Mouse (Mus musculus): ENCODE data around the gene Olfr1014. TPM values are rescaled to one million over a fixed set of nuclear protein-coding genes. Genes with fewer than 3 reads are reported as not detected.

Gene Olfr1014
- polyA plus RNA-seq, 1 experiment from 2014 or later: not detected

DNA sequence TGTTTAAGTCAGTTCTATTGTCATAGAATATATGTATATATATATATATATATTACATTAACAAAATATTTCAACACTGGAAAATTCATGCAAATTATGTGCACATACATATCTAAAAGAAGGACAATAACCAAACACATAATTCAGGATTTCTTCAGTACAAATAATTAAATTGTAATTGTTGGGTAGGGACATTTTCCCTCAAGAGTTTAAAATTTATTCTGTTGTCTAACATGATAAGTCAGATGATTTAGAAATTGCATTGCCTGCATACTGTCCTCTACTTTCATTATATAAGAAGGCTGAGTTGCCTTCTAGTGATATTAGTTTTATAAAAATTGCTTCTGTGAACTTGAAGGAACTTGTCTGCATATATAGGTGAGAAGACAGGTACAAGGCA, 45.7 kb downstream of the Olfr1014 start, which contains the start of gene Olfr1018:
TSS of gene Olfr1018 (plus strand) at position 301 of the 400 bp plus-strand sequence.
- Histone ChIP-seq H3K9me3 (ENCODE audit: control insufficient read depth, low read length) (no peaks in the 10 kb centered on the region), H3K4me3 (ENCODE audit: low read depth, low read length) (no peak within 1 kb of the TSS), H3K9ac (replicated peaks; ENCODE audit: low read depth, low read length) (no peak within 1 kb of the TSS), H3K27ac (ENCODE audit: low read depth, low read length) (no peak within 1 kb of the TSS), H3K4me2 (ENCODE audit: low read depth, low read length) (no peak within 1 kb of the TSS), H3K4me1 (ENCODE audit: control insufficient read depth, insufficient read depth, low read length) (no peaks in the 10 kb centered on the region), H3K36me3 (ENCODE audit: control insufficient read depth, insufficient read depth, low read length) (no peaks in the 10 kb centered on the region), H3K27me3 (ENCODE audit: control insufficient read depth, insufficient read depth, low read length) (no peaks in the 10 kb centered on the region)
- ATAC-seq (ENCODE audit: low read depth): no peak

Other genes starting within 250 kb of the Olfr1014 start
- gene Olfr996, start 193.5 kb upstream of the Olfr1014 start, polyA plus RNA-seq (2014; fragmentation: Nextera tagmentation; extraction: Ambion mirVana): not detected in 2 replicates
- gene Olfr998, start 183.8 kb upstream of the Olfr1014 start, polyA plus RNA-seq (2014; fragmentation: Nextera tagmentation; extraction: Ambion mirVana): not detected in 2 replicates
- not detected in 2 replicates for gene Olfr1000, start 160.8 kb upstream of the Olfr1014 start, polyA plus RNA-seq (2014; fragmentation: Nextera tagmentation; extraction: Ambion mirVana)
- not detected in 2 replicates for gene Olfr1002, start 122.0 kb upstream of the Olfr1014 start, polyA plus RNA-seq (2014; fragmentation: Nextera tagmentation; extraction: Ambion mirVana)
- not detected in 2 replicates for gene Olfr154, start 108.3 kb upstream of the Olfr1014 start, polyA plus RNA-seq (2014; fragmentation: Nextera tagmentation; extraction: Ambion mirVana)
- not detected in 2 replicates for gene Olfr1006, start 93.9 kb upstream of the Olfr1014 start, polyA plus RNA-seq (2014; fragmentation: Nextera tagmentation; extraction: Ambion mirVana)
- not detected in 2 replicates for gene Olfr1008, start 83.3 kb upstream of the Olfr1014 start, polyA plus RNA-seq (2014; fragmentation: Nextera tagmentation; extraction: Ambion mirVana)
- not detected in 2 replicates for gene Olfr1009, start 57.3 kb upstream of the Olfr1014 start, polyA plus RNA-seq (2014; fragmentation: Nextera tagmentation; extraction: Ambion mirVana)
- gene Olfr1012, start 9.9 kb upstream of the Olfr1014 start, polyA plus RNA-seq (2014; fragmentation: Nextera tagmentation; extraction: Ambion mirVana): not detected in 2 replicates
- not detected in 2 replicates for gene Olfr1013, start 5.6 kb upstream of the Olfr1014 start, polyA plus RNA-seq (2014; fragmentation: Nextera tagmentation; extraction: Ambion mirVana)
- gene Olfr1015, start 9.3 kb downstream of the Olfr1014 start, polyA plus RNA-seq (2014; fragmentation: Nextera tagmentation; extraction: Ambion mirVana): not detected in 2 replicates
- gene Olfr1016, start 29.8 kb downstream of the Olfr1014 start, polyA plus RNA-seq (2014; fragmentation: Nextera tagmentation; extraction: Ambion mirVana): not detected in 2 replicates
- gene Olfr1018, start 45.8 kb downstream of the Olfr1014 start, polyA plus RNA-seq (2014; fragmentation: Nextera tagmentation; extraction: Ambion mirVana): not detected in 2 replicates
- gene Olfr1019, start 72.8 kb downstream of the Olfr1014 start, polyA plus RNA-seq (2014; fragmentation: Nextera tagmentation; extraction: Ambion mirVana): not detected in 2 replicates
- not detected in 2 replicates for gene Olfr1020, start 74.3 kb downstream of the Olfr1014 start, polyA plus RNA-seq (2014; fragmentation: Nextera tagmentation; extraction: Ambion mirVana)
- not detected in 2 replicates for gene Olfr1022, start 95.9 kb downstream of the Olfr1014 start, polyA plus RNA-seq (2014; fragmentation: Nextera tagmentation; extraction: Ambion mirVana)
- not detected in 2 replicates for gene Olfr1023, start 112.9 kb downstream of the Olfr1014 start, polyA plus RNA-seq (2014; fragmentation: Nextera tagmentation; extraction: Ambion mirVana)
- not detected in 2 replicates for gene Olfr1024, start 132.3 kb downstream of the Olfr1014 start, polyA plus RNA-seq (2014; fragmentation: Nextera tagmentation; extraction: Ambion mirVana)
- gene Olfr1025-ps1, start 142.5 kb downstream of the Olfr1014 start, polyA plus RNA-seq (2014; fragmentation: Nextera tagmentation; extraction: Ambion mirVana): not detected in 2 replicates
- gene Olfr1026, start 148.8 kb downstream of the Olfr1014 start, polyA plus RNA-seq (2014; fragmentation: Nextera tagmentation; extraction: Ambion mirVana): not detected in 2 replicates
- not detected in 2 replicates for gene Olfr1028, start 177.7 kb downstream of the Olfr1014 start, polyA plus RNA-seq (2014; fragmentation: Nextera tagmentation; extraction: Ambion mirVana)
- not detected in 2 replicates for gene Olfr1029, start 201.2 kb downstream of the Olfr1014 start, polyA plus RNA-seq (2014; fragmentation: Nextera tagmentation; extraction: Ambion mirVana)
- gene Olfr1030, start 206.6 kb downstream of the Olfr1014 start, polyA plus RNA-seq (2014; fragmentation: Nextera tagmentation; extraction: Ambion mirVana): not detected in 2 replicates
- gene Olfr1031, start 217.6 kb downstream of the Olfr1014 start, polyA plus RNA-seq (2014; fragmentation: Nextera tagmentation; extraction: Ambion mirVana): not detected in 2 replicates
- not detected in 2 replicates for gene Olfr1032, start 232.8 kb downstream of the Olfr1014 start, polyA plus RNA-seq (2014; fragmentation: Nextera tagmentation; extraction: Ambion mirVana)
- gene Olfr1033, start 247.9 kb downstream of the Olfr1014 start, polyA plus RNA-seq (2014; fragmentation: Nextera tagmentation; extraction: Ambion mirVana): not detected in 2 replicates